Mouse (Mus musculus): ENCODE results near the gene Fgfr2.
A peak's percentile ranks its signal among the peaks of the same experiment; 100 is the strongest.

Fgfr2 gene

GRCm38 (mm10) chr7:132640946-132641345, 482.2 kb downstream of the Fgfr2 start:
- DNase-seq: no peak

GRCm38 (mm10) chr7:132638446-132639087, 484.6 kb downstream of the Fgfr2 start:
- DNase-seq: peak; percentile 30

GRCm38 (mm10) chr7:132637292-132637691, 485.9 kb downstream of the Fgfr2 start:
- DNase-seq: no peak

GRCm38 (mm10) chr7:132631313-132631712, 491.8 kb downstream of the Fgfr2 start:
- no peak for DNase-seq

GRCm38 (mm10) chr7:132627448-132627847, 495.7 kb downstream of the Fgfr2 start:
- DNase-seq: no peak

GRCm38 (mm10) chr7:132626174-132626573, 497.0 kb downstream of the Fgfr2 start:
- no peak for DNase-seq

GRCm38 (mm10) chr7:132624161-132624560, 499.0 kb downstream of the Fgfr2 start:
- DNase-seq: no peak

GRCm38 (mm10) chr7:132619975-132620918, 502.9 kb downstream of the Fgfr2 start:
- DNase-seq: no peak

GRCm38 (mm10) chr7:132619549-132619948, 503.6 kb downstream of the Fgfr2 start:
- no peak for DNase-seq

- no peak for DNase-seq
Measured at GRCm38 (mm10) chr7:132617021-132617564, 506.1 kb downstream of the Fgfr2 start.

GRCm38 (mm10) chr7:132616391-132616790, 506.8 kb downstream of the Fgfr2 start:
- DNase-seq: no peak

- DNase-seq: no peak
Measured at GRCm38 (mm10) chr7:132615346-132615745, 507.8 kb downstream of the Fgfr2 start.

GRCm38 (mm10) chr7:132611530-132611929, 511.6 kb downstream of the Fgfr2 start:
- peak; percentile 19 for DNase-seq

GRCm38 (mm10) chr7:132610468-132611318, 512.5 kb downstream of the Fgfr2 start, which contains the start of gene Lhpp:
Lhpp (plus strand) TSS chr7:132610638.
- DNase-seq: peak; percentile 87

- no peak for DNase-seq
Measured at GRCm38 (mm10) chr7:132608316-132609020, 514.7 kb downstream of the Fgfr2 start.

- no peak for DNase-seq
Measured at GRCm38 (mm10) chr7:132605689-132606088, 517.5 kb downstream of the Fgfr2 start.

GRCm38 (mm10) chr7:132604720-132605119, 518.4 kb downstream of the Fgfr2 start:
- DNase-seq: no peak

GRCm38 (mm10) chr7:132600926-132601325, 522.2 kb downstream of the Fgfr2 start:
- DNase-seq: no peak

GRCm38 (mm10) chr7:132600026-132600425, 523.1 kb downstream of the Fgfr2 start:
- no peak for DNase-seq

GRCm38 (mm10) chr7:132599071-132599975, 523.8 kb downstream of the Fgfr2 start, which contains the start of gene Nkx1-2:
Nkx1-2 (minus strand) TSS chr7:132599637.
- DNase-seq: no peak
